Mouse (Mus musculus): Measurements from ENCODE around the gene Defb45.

Gene Defb45

DNA sequence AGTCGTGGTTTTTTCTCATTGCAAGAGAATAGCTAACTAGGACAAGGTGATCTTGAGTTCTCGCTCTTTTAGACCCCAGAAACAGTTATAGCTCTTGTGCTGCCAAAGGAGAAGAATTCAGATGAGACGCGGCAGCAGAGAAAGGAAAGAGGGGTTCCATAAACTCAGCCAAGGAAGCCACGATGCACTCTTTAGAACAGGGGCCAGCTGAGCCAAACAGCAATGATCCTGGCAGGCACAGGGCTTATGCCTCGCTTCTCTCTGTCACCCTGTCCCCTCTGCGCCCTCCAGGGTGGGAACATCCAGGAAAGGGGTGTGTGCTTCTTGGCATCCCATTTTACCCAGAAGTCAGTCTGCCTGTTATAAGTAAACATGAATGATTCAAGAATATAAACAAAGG lies at the start of gene Defb45:
Gene Defb45, minus strand, starts transcription at position 101 of the 400 bp plus-strand sequence.
- CTCF ChIA-PET: interaction anchor here in 1 of 4 experiments (0.6 kb wide), 1 partner anchor 45 kb away, joined by 4 read pairs; no protein-coding TSS in a partner anchor

DNA sequence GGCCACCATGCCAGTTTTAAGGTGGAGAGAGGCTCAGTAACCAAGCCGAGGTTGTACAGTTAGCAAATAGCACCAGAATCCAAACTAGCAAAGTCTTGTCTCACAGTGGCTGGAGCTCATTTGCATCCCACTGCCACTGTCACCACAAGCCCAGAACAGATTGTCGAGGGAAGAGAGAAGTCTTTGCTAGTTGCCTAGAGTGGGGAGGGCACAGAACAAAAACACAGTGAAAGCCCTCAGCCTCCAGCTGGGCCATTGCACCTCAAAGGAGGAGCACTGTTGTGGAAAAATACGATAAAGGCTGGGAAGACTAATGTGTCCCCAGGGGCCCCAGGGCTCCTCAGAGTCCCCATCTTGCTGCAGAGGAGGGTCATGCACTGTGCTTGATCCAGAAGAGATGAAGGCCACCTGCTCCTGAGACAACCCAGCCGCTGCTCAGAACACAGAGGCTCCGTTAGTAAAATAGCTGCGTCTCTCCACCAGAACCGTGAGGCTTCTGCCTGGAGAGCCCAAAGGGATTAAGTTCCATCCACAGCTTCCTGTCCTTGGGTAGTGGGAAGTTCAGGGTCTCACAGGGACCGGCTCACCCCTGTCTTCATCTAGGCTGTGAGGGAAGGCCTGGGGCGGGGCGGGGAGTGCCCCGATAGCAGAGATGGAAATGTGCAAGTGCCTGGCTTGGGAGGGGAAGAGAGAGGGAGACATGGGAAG lies 40.4 kb upstream of the Defb45 start:
- POLR2A ChIA-PET: interaction anchor here in 1 of 4 experiments (0.6 to 1.4 kb wide), 3 partner anchors 29 to 352 kb away, joined by 3 read pairs; partner anchors contain the start of gene H13
- CTCF ChIA-PET: interaction anchor here in 2 of 4 experiments (0.7 to 1.5 kb wide), 4 partner anchors 29 to 103 kb away, joined by 3 to 5 read pairs (median 3); partner anchors contain the start of genes Defb36 (in 1 of the 2) and H13 (in 1 of the 2)

More for the DNA sequence above, at the start of gene Defb45:
- POLR2A ChIA-PET: no interaction called here

DNA sequence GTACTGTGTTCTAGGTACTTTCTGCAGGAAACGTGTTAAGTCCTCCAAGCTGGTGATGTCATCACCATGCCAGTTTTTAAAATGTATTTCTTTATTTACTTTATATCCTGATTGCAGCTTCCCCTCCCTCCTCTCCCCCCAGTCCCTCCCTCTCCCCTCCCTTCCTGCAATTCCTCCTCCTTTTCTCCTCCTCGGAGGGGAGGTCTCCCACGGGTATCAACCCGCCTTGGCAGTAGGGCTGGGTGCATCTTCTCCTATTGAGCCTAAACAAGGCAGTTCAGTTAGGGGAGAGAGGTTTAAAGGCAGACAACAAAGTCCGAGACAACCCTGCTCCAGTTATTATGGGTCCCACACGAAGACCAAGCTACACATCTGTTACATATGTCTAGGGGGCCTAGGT lies 39.7 kb upstream of the Defb45 start:
- CTCF ChIA-PET: interaction anchor here in 3 of 4 experiments (0.8 to 1.5 kb wide), 4 partner anchors 30 to 445 kb away, joined by 3 to 5 read pairs (median 3); partner anchors contain the start of genes Defb36 (in 1 of the 3) and H13 (in 1 of the 3)
- POLR2A ChIA-PET: interaction anchor here in 1 of 4 experiments (1.4 kb wide), 1 partner anchor 31 kb away, joined by 3 read pairs; no protein-coding TSS in a partner anchor

DNA sequence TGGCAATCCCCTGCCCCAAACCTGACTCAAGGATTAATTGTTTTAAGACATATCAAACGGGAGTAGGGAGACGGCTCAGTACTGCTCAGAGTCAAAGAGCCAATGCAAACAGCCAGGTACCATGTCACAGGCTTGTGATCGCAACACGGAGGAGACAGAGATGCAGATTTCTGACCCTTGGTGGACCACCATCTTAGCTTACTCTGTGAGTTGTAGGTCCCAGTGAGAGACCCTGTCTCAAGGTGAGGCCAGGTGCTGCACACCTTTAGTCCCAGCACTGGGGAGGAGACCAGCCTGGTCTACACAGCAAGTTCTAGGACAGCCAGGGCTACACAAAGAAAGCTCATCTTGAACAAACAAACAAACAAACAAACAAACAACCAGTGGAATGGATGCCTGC lies 38.2 kb upstream of the Defb45 start:
- POLR2A ChIA-PET: interaction anchor here in 1 of 4 experiments (0.5 kb wide), 1 partner anchor 25 kb away, joined by 3 read pairs; no protein-coding TSS in a partner anchor
- CTCF ChIA-PET: no interaction called here

DNA sequence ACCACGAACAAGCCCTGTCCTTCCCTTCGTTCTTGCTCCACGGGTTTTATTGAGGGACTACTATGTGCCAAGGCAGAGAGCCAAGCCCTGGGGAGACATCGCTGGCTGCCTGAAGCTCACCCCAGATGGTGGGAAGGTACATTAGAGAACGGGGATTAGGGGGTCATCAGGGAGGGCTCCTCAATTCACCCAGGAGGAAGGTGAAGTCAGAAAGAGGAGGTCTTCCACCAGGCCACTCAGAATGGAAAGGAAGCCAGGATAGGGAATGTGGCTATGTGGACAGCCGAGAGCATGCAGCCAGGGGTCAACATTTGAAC lies 37.8 kb upstream of the Defb45 start:
- POLR2A ChIA-PET: no interaction called here
- CTCF ChIA-PET: no interaction called here

DNA sequence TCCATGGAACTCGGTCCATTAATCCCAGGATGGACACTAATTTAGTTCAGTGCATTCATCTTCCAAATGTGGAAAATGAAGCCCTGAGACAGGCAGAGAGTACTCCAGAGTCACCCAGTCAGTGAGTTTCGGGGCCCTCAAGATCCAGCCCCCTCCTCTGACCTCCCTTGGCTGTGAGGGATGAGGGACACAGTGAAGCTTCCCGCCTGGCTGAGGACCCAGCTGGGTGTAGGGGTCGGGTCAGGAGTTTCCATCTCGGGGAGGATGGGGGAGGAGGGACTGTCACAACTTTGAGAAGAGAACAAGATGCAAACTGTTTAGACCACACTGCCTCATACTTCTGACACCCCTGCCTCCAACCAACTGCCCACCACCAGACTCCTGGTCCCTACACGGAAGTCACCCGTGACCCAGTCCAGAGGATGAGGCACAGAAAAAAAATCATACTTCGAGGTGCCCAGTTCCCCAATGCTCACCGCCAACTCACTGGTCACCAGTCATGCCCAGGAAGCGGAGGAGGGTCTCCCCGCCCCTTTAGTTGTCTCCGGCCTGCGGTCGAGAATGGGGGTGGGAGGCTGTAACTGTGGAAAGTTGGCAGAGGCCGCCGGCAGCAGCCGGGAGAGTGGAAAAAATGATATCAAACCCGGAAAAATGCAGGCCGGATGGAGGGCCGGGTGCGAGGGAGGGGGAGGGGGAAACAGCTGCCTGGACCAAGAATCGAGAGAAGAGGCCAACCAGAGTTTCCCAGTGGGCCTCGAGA lies 37.2 kb upstream of the Defb45 start:
- POLR2A ChIA-PET: interaction anchor here in 1 of 4 experiments (0.5 to 1.3 kb wide), 2 partner anchors 10 to 220 kb away, joined by 3 read pairs; no protein-coding TSS in a partner anchor
- CTCF ChIA-PET: interaction anchor here in 2 of 4 experiments (0.5 to 0.7 kb wide), 2 partner anchors 194 to 1950 kb away, joined by 3 to 7 read pairs; no protein-coding TSS in a partner anchor

DNA sequence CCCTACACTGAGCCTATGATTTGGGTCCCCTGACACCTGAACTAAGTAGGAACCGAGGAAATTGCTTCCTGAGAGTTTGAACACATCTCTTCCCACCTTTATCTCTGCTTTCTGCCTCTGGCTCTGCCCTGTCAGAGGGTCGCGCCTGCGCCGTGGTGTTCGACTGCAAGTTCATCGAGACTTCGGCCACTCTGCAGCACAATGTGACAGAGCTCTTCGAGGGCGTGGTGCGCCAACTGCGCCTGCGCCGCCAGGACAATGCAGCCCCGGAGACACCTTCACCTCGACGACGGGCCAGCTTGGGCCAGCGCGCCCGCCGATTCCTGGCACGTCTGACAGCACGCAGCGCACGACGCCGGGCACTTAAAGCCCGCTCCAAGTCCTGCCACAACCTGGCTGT lies 35.1 kb upstream of the Defb45 start:
- ChIA-PET POLR2A (interaction anchor here in 3 of 4 experiments (0.9 to 1.5 kb wide), 5 partner anchors 10 to 290 kb away, joined by 3 to 4 read pairs (median 3); partner anchors contain the start of genes H13 (in 1 of the 3) and Trib3 (in 1 of the 3)), CTCF (interaction anchor here in 3 of 4 experiments (0.6 to 1.8 kb wide), 6 partner anchors 10 to 80 kb away, joined by 4 to 6 read pairs (median 4); no protein-coding TSS in a partner anchor)

DNA sequence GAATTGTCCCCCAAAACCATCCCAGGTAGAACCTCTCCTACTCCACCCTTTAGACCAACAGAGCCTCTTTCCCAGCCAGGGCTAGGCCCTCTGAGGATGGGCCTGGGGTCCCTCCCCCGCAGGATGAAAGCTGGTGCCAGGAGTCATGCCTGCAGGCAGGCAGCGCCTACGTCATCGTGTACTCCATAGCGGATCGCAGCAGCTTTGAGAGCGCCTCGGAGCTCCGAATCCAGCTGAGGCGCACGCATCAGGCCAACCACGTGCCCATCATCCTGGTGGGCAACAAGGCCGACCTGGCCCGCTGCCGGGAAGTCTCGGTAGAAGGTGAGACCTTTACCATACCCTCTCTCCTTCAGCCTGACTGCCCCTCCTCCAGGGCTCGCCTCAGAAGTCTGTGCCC lies 34.1 kb upstream of the Defb45 start:
- ChIA-PET POLR2A (interaction anchor here in 2 of 4 experiments (0.6 to 1.5 kb wide), 6 partner anchors 10 to 687 kb away, joined by 3 to 5 read pairs (median 4); partner anchors contain the start of genes H13 (in 1 of the 2) and Trib3 (in 1 of the 2)), CTCF (interaction anchor here in 2 of 4 experiments (0.6 to 1.8 kb wide), 5 partner anchors 16 to 79 kb away, joined by 3 to 6 read pairs (median 5); no protein-coding TSS in a partner anchor)

DNA sequence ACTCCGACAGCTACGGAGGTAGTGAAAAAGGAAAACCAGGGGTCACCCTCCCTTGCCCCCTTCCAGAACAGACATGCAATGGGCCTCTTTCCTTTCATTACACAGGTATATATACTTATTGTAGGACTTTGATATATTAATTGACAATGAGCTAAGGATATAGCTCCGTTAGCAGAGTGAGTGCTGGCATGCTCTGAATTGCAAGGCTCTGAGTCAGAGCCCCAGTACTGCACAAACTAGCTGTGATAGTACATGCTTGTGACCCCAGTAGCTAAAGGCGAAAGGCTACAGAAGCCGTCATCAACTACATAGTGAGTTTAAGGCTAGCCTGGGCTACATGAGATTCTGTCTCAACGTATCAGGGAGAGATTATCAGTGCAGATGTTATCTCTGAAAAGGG lies 30.7 kb upstream of the Defb45 start:
- ChIA-PET CTCF (interaction anchor here (0.5 to 2.4 kb wide), 5 partner anchors 12 to 148 kb away, joined by 3 to 6 read pairs (median 5); partner anchors contain the start of gene H13 (in 2 of the 4)), POLR2A (interaction anchor here in 3 of 4 experiments (0.5 to 0.9 kb wide), 3 partner anchors 57 to 286 kb away, joined by 3 to 7 read pairs (median 3); partner anchors contain the start of genes Mcts2 (in 1 of the 3) and Trib3 (in 1 of the 3))

DNA sequence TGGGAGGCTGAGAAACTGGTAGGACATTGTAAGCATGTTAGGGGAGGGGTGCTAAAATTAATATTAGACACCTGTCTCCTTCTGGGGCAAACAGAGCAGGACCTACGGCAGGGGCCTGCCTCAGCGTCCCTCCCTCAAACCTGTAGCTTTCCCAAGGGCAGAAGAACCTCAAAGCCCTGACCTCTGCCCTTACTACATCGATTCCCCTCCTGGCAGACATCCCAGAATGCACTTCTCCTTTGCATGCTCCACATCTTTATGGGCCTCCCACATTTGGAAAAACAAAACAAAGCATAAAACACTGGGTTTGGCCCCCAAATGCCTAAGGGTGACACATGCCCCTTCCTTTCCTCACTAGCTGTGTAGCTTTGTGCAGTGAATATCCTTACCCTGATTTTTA lies 30.0 kb upstream of the Defb45 start:
- POLR2A ChIA-PET: interaction anchor here in 2 of 4 experiments (0.6 to 1.1 kb wide), 3 partner anchors 54 to 303 kb away, joined by 3 to 7 read pairs (median 3); no protein-coding TSS in a partner anchor
- CTCF ChIA-PET: interaction anchor here in 1 of 4 experiments (2.4 kb wide), 1 partner anchor 13 kb away, joined by 6 read pairs; no protein-coding TSS in a partner anchor

DNA sequence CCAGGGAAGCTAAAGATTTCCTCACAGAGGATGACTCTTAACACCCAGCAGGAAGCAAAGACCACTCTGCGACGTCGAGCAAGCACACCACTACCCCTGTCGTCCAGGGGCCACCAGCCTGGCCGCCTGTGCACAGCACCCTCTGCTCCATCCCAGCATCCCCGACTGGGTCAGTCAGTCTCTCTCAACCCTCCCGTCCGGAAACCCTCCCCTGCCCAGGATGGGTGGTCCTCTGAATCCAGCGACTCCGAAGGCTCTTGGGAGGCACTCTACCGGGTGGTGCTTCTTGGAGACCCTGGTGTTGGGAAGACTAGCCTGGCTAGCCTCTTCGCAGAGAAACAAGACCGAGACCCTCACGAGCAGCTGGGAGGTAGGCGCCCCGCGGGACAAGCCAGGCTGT lies 28.9 kb upstream of the Defb45 start:
- POLR2A ChIA-PET: interaction anchor here in 1 of 4 experiments (1.2 kb wide), 1 partner anchor 10 kb away, joined by 3 read pairs; no protein-coding TSS in a partner anchor
- CTCF ChIA-PET: no interaction called here

DNA sequence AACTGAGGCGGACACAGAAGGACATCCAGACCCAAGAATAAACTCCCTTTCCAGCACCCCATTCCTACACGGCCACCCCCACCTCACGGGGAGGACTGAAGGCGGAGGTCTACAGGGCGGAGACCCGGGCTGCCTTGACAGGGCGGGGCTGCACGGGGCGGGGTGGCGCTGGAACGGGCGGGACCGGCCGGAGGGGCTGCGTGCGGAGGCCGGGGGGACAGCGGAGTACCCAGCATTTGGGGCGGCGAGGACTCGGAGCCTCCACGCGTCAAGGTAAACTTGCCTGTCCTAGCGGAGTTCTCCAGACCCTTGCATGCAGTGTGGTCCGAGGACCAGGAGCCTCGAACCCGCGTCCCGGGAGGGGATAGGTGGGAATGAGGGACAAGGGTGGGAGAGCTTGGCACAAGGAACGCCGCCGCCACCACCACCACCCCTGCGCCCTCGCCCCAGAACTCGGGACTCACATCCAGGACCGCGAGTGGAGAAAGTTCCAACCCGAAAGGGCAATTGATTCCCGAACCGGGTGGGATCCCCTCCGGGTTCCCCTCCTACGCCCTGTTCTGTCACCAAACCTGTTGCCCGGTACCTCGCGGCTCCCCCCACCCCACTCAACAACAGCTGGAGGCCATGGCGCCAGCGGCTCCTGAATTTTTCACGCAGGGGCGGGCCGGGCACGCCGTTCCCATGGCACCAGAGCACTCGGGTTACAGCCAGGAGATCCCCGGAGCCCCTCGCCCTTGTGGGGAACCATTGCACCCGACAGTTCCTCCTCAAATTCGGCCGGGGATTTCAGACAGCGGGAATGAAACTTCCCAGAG lies 27.8 kb upstream of the Defb45 start, which contains the start of gene Rem1:
Gene Rem1, plus strand, starts transcription at position 178 of the 818 bp plus-strand sequence.
- CTCF ChIA-PET: interaction anchor here in 1 of 4 experiments (1.9 kb wide), 1 partner anchor 12 kb away, joined by 12 read pairs; no protein-coding TSS in a partner anchor
- POLR2A ChIA-PET: interaction anchor here in 1 of 4 experiments (0.8 kb wide), 1 partner anchor 59 kb away, joined by 12 read pairs; no protein-coding TSS in a partner anchor

DNA sequence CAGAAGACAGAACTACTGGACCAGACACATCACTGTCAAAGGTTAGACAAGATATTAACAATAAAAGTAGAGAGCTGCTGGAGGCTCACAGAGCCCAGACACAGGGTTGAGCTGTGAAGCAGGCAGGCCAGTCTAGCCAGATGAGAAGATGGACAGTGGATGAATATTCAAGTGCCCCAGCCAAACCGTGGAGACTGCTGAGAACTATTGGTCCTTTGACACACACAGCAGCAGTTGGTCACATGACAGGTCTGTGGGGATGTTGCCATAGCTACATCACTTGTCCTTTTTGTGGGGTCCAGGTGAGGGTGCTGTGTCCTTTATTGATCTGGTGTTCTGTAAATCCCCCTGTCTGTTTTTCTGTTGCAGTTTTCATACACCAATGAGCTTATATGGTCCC lies 26.1 kb upstream of the Defb45 start:
- ChIA-PET POLR2A (interaction anchor here in 2 of 4 experiments (0.6 to 1.2 kb wide), 4 partner anchors 14 to 101 kb away, joined by 3 to 4 read pairs (median 3); partner anchors contain the start of gene Mcts2 (in 2 of the 2)), CTCF (interaction anchor here in 2 of 4 experiments (0.6 to 1.9 kb wide), 5 partner anchors 8 to 109 kb away, joined by 3 to 12 read pairs (median 3); partner anchors contain the start of gene Defb36 (in 1 of the 2))

DNA sequence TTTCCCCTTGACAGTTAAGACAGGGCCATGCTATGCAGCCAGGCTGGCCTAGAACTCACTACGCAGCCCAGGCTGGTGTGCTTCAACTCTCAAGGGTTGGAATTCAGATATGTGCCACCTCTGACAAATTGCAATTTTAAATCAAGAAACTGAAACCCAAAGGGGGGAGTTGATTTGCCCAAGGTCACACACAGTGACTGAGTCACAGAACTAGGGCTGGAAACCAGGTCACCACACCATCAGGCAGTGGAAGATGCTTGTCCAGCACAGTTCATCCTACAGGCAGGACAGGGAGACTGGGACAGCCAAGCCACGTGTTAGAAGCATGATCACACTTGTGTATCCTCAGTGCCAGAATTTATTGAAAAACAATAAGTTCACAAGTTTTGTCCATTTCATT lies 25.4 kb upstream of the Defb45 start:
- ChIA-PET POLR2A (no interaction called here), CTCF (no interaction called here)

DNA sequence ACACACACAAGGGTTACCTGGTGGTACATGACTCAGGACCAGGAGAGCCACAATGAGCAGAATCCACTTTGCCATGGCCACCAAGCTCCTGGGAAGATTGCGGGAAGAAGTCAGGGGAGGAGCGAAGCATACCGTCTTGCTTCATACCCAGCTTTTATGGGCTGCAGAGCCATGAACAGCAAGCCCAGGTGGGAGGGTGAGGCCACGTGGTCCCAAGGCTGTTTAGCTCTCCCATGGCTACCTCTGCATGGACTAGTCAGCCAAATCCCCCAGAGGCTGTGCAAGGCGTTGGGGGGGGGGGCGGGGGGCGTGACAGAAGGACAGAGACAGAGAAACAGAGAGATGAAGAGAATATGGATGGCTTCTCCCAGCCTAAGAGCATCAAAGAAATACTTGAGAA lies 23.8 kb upstream of the Defb45 start, which contains the start of gene Defb25:
Gene Defb25, minus strand, starts transcription at position 101 of the 400 bp plus-strand sequence.
- ChIA-PET CTCF (interaction anchor here in 3 of 4 experiments (0.6 to 0.7 kb wide), 4 partner anchors 34 to 317 kb away, joined by 3 read pairs; no protein-coding TSS in a partner anchor), POLR2A (interaction anchor here in 3 of 4 experiments (0.6 to 1.1 kb wide), 3 partner anchors 63 to 143 kb away, joined by 3 read pairs; partner anchors contain the start of gene Mcts2 (in 1 of the 3))

DNA sequence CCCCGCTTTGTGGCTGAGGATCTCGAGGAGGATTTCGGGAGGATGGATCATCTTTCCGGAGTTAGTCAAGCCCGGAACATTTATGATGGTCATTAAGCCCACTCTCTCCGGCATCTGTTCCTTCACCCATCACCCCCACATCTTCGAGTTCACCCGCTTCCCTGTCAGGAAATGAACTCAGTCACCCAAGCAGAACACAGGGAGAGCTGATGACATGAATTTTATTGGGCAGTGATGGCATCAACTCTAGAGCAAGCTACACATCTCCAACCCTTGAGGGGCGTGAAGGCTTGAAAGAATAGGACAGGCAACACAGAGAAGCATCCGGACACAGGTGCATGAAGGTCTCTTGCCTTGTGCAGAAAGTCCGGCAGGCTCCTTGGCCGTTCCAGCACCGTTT lies 23.0 kb upstream of the Defb45 start:
- CTCF ChIA-PET: interaction anchor here in 2 of 4 experiments (0.7 kb wide), 2 partner anchors 208 to 523 kb away, joined by 3 read pairs; no protein-coding TSS in a partner anchor
- POLR2A ChIA-PET: interaction anchor here in 2 of 4 experiments (0.6 to 1.5 kb wide), 2 partner anchors 47 to 143 kb away, joined by 3 read pairs; partner anchors contain the start of gene H13 (in 1 of the 2)
